Mouse (Mus musculus): ENCODE results near the gene Gm35134. TPM values are rescaled to one million over a fixed set of nuclear protein-coding genes. Genes with fewer than 3 reads are reported as not detected.

Gene Gm35134
- not detected in 2 replicates for polyA plus RNA-seq (2015; fragmentation: Nextera tagmentation; extraction: Ambion mirVana)

GRCm38 (mm10) chrY:19112707-19113106 is at the start of gene Gm35134:
Gene Gm35134, plus strand, starts transcription at chrY:19113007.

